Mouse (Mus musculus): ENCODE data around the gene Cep152. TPM values are rescaled to one million over a fixed set of nuclear protein-coding genes. Genes with fewer than 3 reads are reported as not detected.

Gene Cep152
- polyA plus RNA-seq (2012; rRNA removed) = 3.5 and 4.4 TPM in 2 replicates

GRCm38 (mm10) chr2:125624837-125625351, at the start of gene Cep152:
Gene Cep152, minus strand, starts transcription at chr2:125625113.
- peak; percentile 63; the same call in 1 of the 2 replicates for TF ChIP-seq POLR2A (IDR thresholded peaks at IDR 0.05; ENCODE audit: borderline replicate concordance, extremely low read depth, insufficient read depth, insufficient read length, poor library complexity, severe bottlenecking)
- TF ChIP-seq CTCF (IDR thresholded peaks at IDR 0.05; ENCODE audit: borderline replicate concordance, extremely low read depth, insufficient read depth, insufficient read length) = peak; percentile 52; the same call in 1 of the 2 replicates
- peak; percentile 99 for DNase-seq (ENCODE audit: low read depth)

- TF ChIP-seq POLR2A (IDR thresholded peaks at IDR 0.05; ENCODE audit: borderline replicate concordance, extremely low read depth, insufficient read depth, insufficient read length, poor library complexity, severe bottlenecking) = peak; percentile 49
- TF ChIP-seq CTCF (IDR thresholded peaks at IDR 0.05; ENCODE audit: borderline replicate concordance, extremely low read depth, insufficient read depth, insufficient read length) = no peak
- peak; percentile 98 for DNase-seq (ENCODE audit: low read depth)
These were observed 48.2 kb upstream of the Cep152 start, which contains the start of gene Eid1 for GRCm38 (mm10) chr2:125672957-125673631. Gene Eid1, plus strand, starts transcription at chr2:125673095.

- TF ChIP-seq POLR2A (IDR thresholded peaks at IDR 0.05; ENCODE audit: borderline replicate concordance, extremely low read depth, insufficient read depth, insufficient read length, poor library complexity, severe bottlenecking) (no peak), CTCF (IDR thresholded peaks at IDR 0.05; ENCODE audit: borderline replicate concordance, extremely low read depth, insufficient read depth, insufficient read length) (no peak)
- no peak for DNase-seq (ENCODE audit: low read depth)
These were observed 47.6 kb upstream of the Cep152 start for GRCm38 (mm10) chr2:125672568-125672956.

GRCm38 (mm10) chr2:125670846-125671245, 45.9 kb upstream of the Cep152 start:
- TF ChIP-seq CTCF (IDR thresholded peaks at IDR 0.05; ENCODE audit: borderline replicate concordance, extremely low read depth, insufficient read depth, insufficient read length) (peak; percentile 26; the same call in 1 of the 2 replicates), POLR2A (IDR thresholded peaks at IDR 0.05; ENCODE audit: borderline replicate concordance, extremely low read depth, insufficient read depth, insufficient read length, poor library complexity, severe bottlenecking) (no peak)
- peak; percentile 21 for DNase-seq (ENCODE audit: low read depth)

GRCm38 (mm10) chr2:125667721-125668120, 42.8 kb upstream of the Cep152 start:
- TF ChIP-seq CTCF (IDR thresholded peaks at IDR 0.05; ENCODE audit: borderline replicate concordance, extremely low read depth, insufficient read depth, insufficient read length) (no peak), POLR2A (IDR thresholded peaks at IDR 0.05; ENCODE audit: borderline replicate concordance, extremely low read depth, insufficient read depth, insufficient read length, poor library complexity, severe bottlenecking) (no peak)
- no peak for DNase-seq (ENCODE audit: low read depth)

- TF ChIP-seq POLR2A (IDR thresholded peaks at IDR 0.05; ENCODE audit: borderline replicate concordance, extremely low read depth, insufficient read depth, insufficient read length, poor library complexity, severe bottlenecking) (no peak), CTCF (IDR thresholded peaks at IDR 0.05; ENCODE audit: borderline replicate concordance, extremely low read depth, insufficient read depth, insufficient read length) (no peak)
- no peak for DNase-seq (ENCODE audit: low read depth)
These were observed 42.3 kb upstream of the Cep152 start for GRCm38 (mm10) chr2:125667184-125667583.

GRCm38 (mm10) chr2:125666668-125667067, 41.8 kb upstream of the Cep152 start:
- DNase-seq (ENCODE audit: low read depth) = no peak
- no peak for TF ChIP-seq POLR2A (IDR thresholded peaks at IDR 0.05; ENCODE audit: borderline replicate concordance, extremely low read depth, insufficient read depth, insufficient read length, poor library complexity, severe bottlenecking)

GRCm38 (mm10) chr2:125665909-125666308, 41.0 kb upstream of the Cep152 start:
- TF ChIP-seq POLR2A (IDR thresholded peaks at IDR 0.05; ENCODE audit: borderline replicate concordance, extremely low read depth, insufficient read depth, insufficient read length, poor library complexity, severe bottlenecking) = no peak
- no peak for TF ChIP-seq CTCF (IDR thresholded peaks at IDR 0.05; ENCODE audit: borderline replicate concordance, extremely low read depth, insufficient read depth, insufficient read length)
- DNase-seq (ENCODE audit: low read depth) = no peak

- DNase-seq (ENCODE audit: low read depth) = no peak
- TF ChIP-seq POLR2A (IDR thresholded peaks at IDR 0.05; ENCODE audit: borderline replicate concordance, extremely low read depth, insufficient read depth, insufficient read length, poor library complexity, severe bottlenecking) (no peak), CTCF (IDR thresholded peaks at IDR 0.05; ENCODE audit: borderline replicate concordance, extremely low read depth, insufficient read depth, insufficient read length) (no peak)
These were observed 40.3 kb upstream of the Cep152 start for GRCm38 (mm10) chr2:125665213-125665612.

GRCm38 (mm10) chr2:125662517-125662916, 37.6 kb upstream of the Cep152 start:
- TF ChIP-seq POLR2A (IDR thresholded peaks at IDR 0.05; ENCODE audit: borderline replicate concordance, extremely low read depth, insufficient read depth, insufficient read length, poor library complexity, severe bottlenecking) (no peak), CTCF (IDR thresholded peaks at IDR 0.05; ENCODE audit: borderline replicate concordance, extremely low read depth, insufficient read depth, insufficient read length) (no peak)
- DNase-seq (ENCODE audit: low read depth) = no peak

GRCm38 (mm10) chr2:125661156-125661555, 36.2 kb upstream of the Cep152 start:
- no peak for TF ChIP-seq POLR2A (IDR thresholded peaks at IDR 0.05; ENCODE audit: borderline replicate concordance, extremely low read depth, insufficient read depth, insufficient read length, poor library complexity, severe bottlenecking)
- TF ChIP-seq CTCF (IDR thresholded peaks at IDR 0.05; ENCODE audit: borderline replicate concordance, extremely low read depth, insufficient read depth, insufficient read length) = no peak
- no peak for DNase-seq (ENCODE audit: low read depth)

All from brain, embryonic 14.5 days (tissue).